Mouse (Mus musculus) adrenal gland, adult (tissue): ENCODE results near the gene Fdxacb1.

Experiments used
- DNase-seq, 2 experiments: peaks; one replicate each; pipeline ENCODE4 v3.0.0; 2022 to 2023; ENCODE audit warnings: low spot score in 1 of 2; ENCODE audit not compliant: inconsistent age in 2 of 2

The Fdxacb1 gene

DNA sequence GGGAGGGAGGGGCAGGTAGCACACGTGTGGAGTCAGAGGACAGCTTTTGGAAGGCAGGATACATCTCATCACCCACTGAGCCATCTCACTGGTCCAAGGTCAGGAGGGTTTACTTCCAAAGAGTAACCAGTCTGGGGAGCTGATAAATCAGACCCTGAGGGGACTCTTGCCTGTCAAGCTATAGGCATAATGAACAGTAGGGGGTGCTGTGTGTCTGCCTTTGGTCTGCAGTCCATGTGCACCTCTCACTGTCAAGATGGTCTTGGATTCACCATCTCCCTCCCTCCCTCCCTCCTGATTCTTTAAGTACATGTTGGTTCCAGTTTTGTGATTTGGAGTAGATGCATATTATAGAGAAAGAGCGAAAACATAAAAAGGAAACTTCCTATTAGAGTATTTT lies 32.9 kb downstream of the Fdxacb1 start:
- DNase-seq = peak in 1 of 2 experiments; percentile 65

DNA sequence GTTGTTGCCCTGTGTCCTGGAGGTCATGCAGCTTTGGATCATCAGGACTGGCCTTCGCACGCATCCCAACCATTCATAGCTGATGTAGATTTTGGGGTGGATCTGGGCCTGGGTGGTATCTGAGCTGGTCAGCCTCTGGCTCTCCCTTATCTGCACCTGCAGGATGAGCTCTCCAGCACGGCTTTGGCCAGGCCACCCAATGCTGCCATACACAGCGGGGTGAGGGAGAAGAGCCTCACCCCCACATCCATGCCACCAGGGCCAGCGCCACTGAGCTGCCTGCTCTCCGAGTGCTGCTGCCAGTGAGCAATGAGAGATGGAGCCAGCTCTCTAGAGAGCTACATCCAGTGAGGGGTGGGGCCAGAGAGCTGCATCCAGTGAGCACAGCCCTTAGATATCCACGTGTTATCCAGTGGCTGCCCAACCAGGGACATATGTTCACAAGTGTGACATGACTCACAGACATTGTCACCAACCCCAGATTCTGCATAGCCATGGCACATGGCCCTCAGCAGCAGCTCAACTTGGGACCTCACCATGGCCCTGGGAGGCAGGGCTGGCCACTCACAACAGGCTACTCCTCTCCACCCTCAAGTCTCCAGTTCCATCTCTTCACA lies 35.1 kb downstream of the Fdxacb1 start:
- DNase-seq = no peak

DNA sequence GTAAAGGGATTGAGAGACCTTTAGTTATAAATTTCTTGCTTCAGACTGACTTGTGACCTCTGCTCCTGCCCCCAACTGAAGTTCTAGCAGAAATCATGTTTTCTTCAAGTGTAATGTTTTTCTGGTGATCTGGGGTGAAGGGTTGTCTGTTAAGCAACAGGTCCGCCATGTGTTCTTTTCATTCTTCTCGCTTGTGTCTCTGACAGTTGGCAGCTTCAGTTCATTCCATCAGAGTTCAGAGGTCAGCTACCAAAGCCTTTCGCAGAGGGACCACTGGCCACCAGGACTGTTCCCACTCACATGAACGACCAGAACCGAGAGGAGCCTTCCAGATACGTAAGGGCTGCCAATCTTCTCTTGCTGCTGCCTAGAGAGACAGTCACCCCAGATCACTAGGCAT lies 40.4 kb downstream of the Fdxacb1 start:
- DNase-seq = peak in 1 of 2 experiments; percentile 40

DNA sequence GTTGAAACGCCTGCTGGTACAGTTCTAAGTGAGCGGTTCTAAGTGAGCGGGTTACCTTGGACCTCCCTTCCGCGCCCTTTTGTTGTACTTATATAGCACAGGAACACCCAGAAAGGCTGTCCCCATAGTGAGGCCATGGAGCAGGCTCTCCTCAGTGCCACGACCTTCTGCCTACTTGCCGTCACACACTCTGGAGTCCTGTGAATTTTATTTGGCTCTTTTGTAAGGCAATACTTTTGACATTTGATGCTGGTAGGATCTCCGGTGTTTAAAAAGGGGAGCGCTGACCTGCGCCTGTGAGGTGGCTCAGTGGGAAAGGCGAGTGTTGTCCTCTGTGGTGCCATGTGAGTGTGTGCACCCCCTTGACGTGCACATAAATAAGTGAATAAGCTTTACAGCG lies 41.1 kb downstream of the Fdxacb1 start:
- peak in 1 of 2 experiments; percentile 39 for DNase-seq

DNA sequence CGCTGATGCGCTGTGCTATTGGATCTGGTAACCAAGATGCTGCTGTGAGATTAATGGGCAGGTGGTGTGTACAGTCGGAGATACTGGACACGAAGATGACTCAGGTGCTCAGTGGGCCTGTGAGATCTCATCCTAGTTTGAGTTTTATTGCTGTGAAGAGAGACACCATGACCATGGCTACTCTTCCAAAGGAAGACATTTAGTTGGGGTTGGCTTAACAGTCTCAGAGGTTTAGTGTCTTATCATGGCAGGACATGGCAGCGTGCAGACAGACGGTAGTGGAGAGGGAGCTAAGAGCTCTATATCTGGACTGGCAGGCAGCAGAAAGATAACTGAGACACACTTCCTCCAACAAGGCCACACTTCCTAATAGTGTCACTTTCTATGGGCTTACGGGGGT lies 43.2 kb downstream of the Fdxacb1 start:
- DNase-seq = no peak

DNA sequence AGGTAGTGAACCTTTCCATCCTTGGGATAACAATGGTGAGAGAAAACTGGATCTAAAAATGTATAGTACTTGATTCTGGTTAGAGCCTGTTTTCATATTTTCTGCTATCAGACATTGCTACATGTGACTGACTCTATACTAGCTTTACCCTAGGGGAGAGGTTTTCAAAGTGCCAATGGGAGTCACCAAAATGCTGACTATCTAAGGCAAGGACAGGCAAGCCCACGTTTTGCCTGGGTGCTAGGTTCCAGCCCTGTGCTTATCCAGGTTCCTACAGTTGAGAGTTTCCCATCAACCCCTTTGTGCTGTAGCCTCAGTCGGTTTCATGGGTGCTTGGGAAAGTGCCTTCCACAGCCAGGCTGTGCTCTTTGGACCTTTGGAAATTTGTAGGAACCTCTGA lies 43.7 kb downstream of the Fdxacb1 start:
- DNase-seq = no peak

DNA sequence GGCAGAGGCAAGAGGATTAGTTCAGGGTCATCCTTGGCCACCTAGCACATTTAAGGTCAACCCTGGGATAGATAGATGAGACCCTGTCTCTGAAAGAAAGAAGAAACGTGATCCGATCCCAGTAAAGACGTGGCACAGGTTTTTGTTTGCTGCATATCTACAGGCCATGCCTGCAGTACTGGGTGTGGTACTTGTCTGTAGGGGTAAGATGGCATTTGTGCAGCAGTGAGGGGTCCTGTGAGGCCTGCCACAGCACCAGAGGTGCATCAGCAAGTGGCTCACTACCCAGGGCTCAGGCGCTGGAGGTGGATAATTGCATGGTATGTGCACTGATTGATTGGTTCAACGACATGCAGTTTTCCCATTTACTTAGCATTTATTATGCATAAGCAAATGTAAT lies 45.8 kb downstream of the Fdxacb1 start:
- no peak for DNase-seq

DNA sequence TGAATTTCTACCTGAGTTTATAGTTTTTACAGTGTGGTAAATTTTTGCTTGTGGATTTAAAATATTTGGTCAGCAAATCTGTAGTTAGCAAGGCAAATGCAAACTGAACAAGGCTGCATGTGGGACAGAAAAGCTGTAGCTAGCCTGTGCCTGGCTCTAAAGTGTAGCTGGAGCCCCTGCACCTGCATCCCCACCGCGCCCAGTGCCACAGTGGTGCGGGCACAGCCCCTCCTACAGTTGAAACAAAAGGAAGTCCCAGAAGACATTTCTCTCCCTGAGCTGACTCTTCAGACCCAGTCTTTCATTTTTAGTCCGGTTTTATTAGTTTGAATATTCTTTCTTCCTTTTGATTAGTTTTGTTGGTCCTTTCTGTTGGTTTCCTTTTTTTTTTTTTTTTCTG lies 47.6 kb downstream of the Fdxacb1 start:
- DNase-seq = no peak

DNA sequence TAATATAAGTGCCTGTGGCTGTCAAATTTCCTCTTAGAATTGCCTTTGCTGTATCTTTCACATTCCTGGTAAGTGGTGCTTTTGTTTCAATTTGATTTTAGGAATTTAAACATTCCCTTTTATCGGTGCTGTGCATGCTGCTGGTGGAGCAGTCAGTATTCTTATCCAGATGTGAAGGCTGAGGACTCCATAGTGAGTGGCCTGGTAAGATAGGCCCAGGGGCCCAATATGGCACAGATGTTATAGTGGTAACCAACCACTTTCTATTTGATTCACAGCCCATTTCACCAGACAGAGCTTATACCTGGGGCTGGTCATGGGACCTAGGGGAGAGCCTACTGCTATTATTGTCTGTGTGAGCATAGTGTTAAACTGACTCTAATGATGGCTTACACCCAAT lies 48.5 kb downstream of the Fdxacb1 start:
- DNase-seq = no peak

DNA sequence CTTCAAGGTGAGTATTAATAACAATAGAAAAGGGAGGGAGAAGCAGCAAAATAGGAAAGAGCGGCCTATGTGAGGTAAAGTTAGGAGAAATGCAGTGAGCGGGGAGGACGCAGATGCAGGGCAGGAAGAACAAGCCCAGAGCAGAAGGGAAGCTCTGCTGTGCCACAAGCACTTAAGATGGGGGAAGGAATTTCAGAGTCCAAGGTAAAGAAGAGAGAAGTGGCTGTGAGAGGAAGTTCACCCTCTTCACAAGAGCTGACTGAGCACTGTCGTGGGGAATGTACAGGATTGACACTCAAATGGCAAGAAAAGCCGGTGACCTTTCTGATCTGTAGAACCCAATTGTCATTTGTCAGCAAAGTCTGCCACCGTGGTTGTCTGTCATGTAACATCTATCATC lies 50.0 kb downstream of the Fdxacb1 start:
- no peak for DNase-seq

DNA sequence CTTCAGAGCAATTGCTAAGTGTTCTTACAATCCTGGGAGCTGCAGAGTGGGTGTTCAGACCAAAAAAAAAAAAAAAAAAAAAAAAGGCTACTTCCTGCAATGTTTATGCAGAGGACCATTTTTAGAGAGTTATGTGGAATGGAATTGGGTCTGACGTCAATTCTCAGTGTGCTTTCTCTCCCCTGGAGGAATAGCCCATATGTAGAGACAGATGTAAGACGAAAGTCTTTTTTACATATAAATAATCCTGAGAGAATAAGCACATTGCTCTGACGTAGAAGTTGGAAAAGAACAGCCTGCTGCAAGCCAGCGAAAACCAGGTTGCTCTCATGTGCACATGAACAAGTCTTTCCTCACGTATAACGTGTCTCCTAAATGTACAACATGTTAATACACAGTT lies 51.7 kb downstream of the Fdxacb1 start:
- DNase-seq = no peak

DNA sequence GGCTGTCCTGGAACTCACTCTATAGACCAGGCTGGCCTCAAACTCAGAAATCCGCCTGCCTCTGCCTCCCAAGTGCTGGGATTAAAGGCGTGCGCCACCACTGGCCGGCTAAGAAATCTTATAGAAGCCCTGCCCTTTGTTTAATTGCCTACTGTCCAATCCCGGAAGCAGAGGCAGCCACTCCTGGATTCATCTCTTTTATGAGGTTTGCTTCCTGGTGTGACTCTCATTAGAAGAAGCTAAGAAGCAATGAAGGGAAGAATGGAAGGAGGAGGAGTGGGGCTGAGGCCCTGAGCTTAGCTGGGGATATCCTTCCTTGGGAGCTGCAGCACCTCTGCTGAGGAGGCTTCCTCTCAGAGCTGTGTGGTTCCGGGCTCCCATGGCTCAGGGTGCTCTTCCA lies 53.6 kb downstream of the Fdxacb1 start:
- no peak for DNase-seq

DNA sequence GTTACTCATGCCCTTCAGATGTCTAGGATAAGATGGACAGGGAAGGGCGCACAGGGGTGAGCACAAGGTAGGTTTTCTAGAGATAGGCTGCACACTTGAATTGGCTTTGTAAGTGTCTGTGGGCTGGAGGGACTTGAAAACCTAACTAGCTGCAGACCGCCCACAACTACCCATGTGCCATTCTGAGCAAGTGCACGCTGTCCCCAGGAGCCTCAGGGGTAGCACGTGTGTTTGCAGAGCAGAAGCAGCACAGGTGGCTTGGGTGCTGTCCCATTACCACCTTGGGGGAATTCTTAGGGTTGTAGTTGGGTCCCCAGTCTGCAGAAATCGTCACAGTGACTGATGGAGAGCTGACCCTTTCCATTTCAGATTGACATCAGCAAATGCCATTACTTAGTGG lies 54.2 kb downstream of the Fdxacb1 start:
- DNase-seq = no peak
